Mouse (Mus musculus) small intestine, adult 2 months (tissue): ENCODE measurements at regions not wholly inside any gene's neighbourhood (a gene's known extent, or its start where the extent isn't known, plus 50 kb on each side); places are given as distances from the start of the nearest gene placed in this dataset.
"Not testable (repeated sequence)": the region's sequence is repeated elsewhere in the genome, so short reads cannot be mapped to it uniquely, and the experiment has no call there.

Experiments
- H3K27ac ChIP-seq: fragments of 200-500 bp; 2 replicates; pipeline ENCODE4 v1.5.1; 2012; ENCODE audit warnings: low read depth, low read length, control low read depth, inconsistent platforms; ENCODE audit not compliant: insufficient read depth
- H3K27me3 ChIP-seq: fragments of 200-500 bp; 2 replicates; pipeline ENCODE4 v1.6.1; 2012; ENCODE audit warnings: mild to moderate bottlenecking, moderate library complexity, low read length, inconsistent platforms; ENCODE audit not compliant: control insufficient read depth, insufficient read depth
- H3K36me3 ChIP-seq: fragments of 200-500 bp; 2 replicates; pipeline ENCODE4 v1.6.1; 2012; ENCODE audit warnings: mild to moderate bottlenecking, low read length, control low read depth, inconsistent platforms; ENCODE audit not compliant: control insufficient read depth, insufficient read depth
- H3K4me1 ChIP-seq: fragments of 200-500 bp; 2 replicates; pipeline ENCODE4 v1.6.1; 2012; ENCODE audit warnings: low read length, inconsistent platforms, mixed read lengths; ENCODE audit not compliant: control insufficient read depth, insufficient read depth, insufficient read length
- H3K4me3 ChIP-seq: fragments of 200-500 bp; 2 replicates; pipeline ENCODE4 v1.5.1; 2012; ENCODE audit warnings: low read depth, mild to moderate bottlenecking, control low read depth, inconsistent platforms, low read length, moderate library complexity
- CTCF ChIP-seq: fragments of 200-500 bp; IDR thresholded peaks from 2 replicates; pipeline ENCODE4 v1.5.1; 2012; ENCODE audit warnings: low read depth, mild to moderate bottlenecking, control low read depth, inconsistent platforms, low read length, moderate library complexity, mixed read lengths; ENCODE audit not compliant: insufficient replicate concordance, insufficient read length; ENCODE audit errors: extremely low read depth
- POLR2A ChIP-seq: fragments of 200-500 bp; IDR thresholded peaks from 2 replicates; pipeline ENCODE4 v1.6.1; 2012; ENCODE audit warnings: low read depth, mild to moderate bottlenecking, control low read depth, inconsistent platforms, low read length, moderate library complexity
- WGBS: fragments of 180-500 bp; shearing (Covaris S2); methylation state at CpG from one replicate; pipeline ENCODE4 v1.1.7; 2018; 5-methylcytosine and 5-hydroxymethylcytosine counted together

GRCm38 (mm10) chr4:124360578-124360908 lies 250.1 kb downstream of the 3100002H09Rik start:
- Histone ChIP-seq H3K27me3 (no peaks in the 10 kb centered on the region), H3K4me3 (no peak overlapping the region), H3K4me1 (0 out of 2 replicates have a peak, but pooled peaks cover 3% of the 10 kb centered on the region), H3K36me3 (no peaks in the 10 kb centered on the region), H3K27ac (no peak overlapping the region)
- TF ChIP-seq CTCF (no peak), POLR2A (no peak)
- WGBS: 74% methylated on average over 6 of the region's 6 CpGs

GRCm38 (mm10) chr4:124359707-124360577 lies 250.7 kb downstream of the 3100002H09Rik start:
- no peaks in the 10 kb centered on the region for H3K36me3 ChIP-seq
- WGBS: 52% methylated on average over 13 of the region's 13 CpGs
- H3K27ac ChIP-seq: no peak overlapping the region

GRCm38 (mm10) chr4:124358456-124358855 lies 252.1 kb downstream of the 3100002H09Rik start:
- not testable (repeated sequence) for H3K27ac ChIP-seq, H3K27me3 ChIP-seq, H3K36me3 ChIP-seq, H3K4me3 ChIP-seq, H3K4me1 ChIP-seq
- WGBS: 8% methylated on average over 3 of the region's 8 CpGs

More at GRCm38 (mm10) chr4:124359707-124360577, 250.7 kb downstream of the 3100002H09Rik start:
- 0 out of 2 replicates have a peak, but pooled peaks cover 3% of the 10 kb centered on the region for H3K4me1 ChIP-seq
- TF ChIP-seq POLR2A (no peak), CTCF (no peak)
- H3K4me3 ChIP-seq: no peak overlapping the region
- no peaks in the 10 kb centered on the region for H3K27me3 ChIP-seq

GRCm38 (mm10) chr4:124350361-124350760 lies 260.2 kb downstream of the 3100002H09Rik start:
- Histone ChIP-seq H3K27me3 (no peaks in the 10 kb centered on the region), H3K4me1 (peaks cover 5% of the 10 kb centered on the region; the same call in 1 of the 2 replicates), H3K27ac (no peak overlapping the region), H3K4me3 (no peak overlapping the region), H3K36me3 (no peaks in the 10 kb centered on the region)
- TF ChIP-seq CTCF (no peak), POLR2A (no peak)
- WGBS: 87% methylated on average over 3 of the region's 3 CpGs

- H3K36me3 ChIP-seq: no peaks in the 10 kb centered on the region
- H3K27ac ChIP-seq: no peak overlapping the region
- no peaks in the 10 kb centered on the region for H3K27me3 ChIP-seq
- 73% methylated on average over 15 of the region's 15 CpGs for WGBS
- TF ChIP-seq CTCF (no peak), POLR2A (no peak)
- peaks cover 5% of the 10 kb centered on the region; the same call in 1 of the 2 replicates for H3K4me1 ChIP-seq
- H3K4me3 ChIP-seq: no peak overlapping the region
Measured at GRCm38 (mm10) chr4:124349610-124350295, 260.9 kb downstream of the 3100002H09Rik start.

GRCm38 (mm10) chr4:124349055-124349454 lies 261.5 kb downstream of the 3100002H09Rik start:
- TF ChIP-seq CTCF: no peak
- no peak for TF ChIP-seq POLR2A
- no peaks in the 10 kb centered on the region for H3K36me3 ChIP-seq
- 54% methylated on average over 3 of the region's 3 CpGs for WGBS
- no peak overlapping the region for H3K4me3 ChIP-seq
- H3K27ac ChIP-seq: no peak overlapping the region
- no peaks in the 10 kb centered on the region for H3K27me3 ChIP-seq
- H3K4me1 ChIP-seq: peaks cover 5% of the 10 kb centered on the region; the same call in 1 of the 2 replicates

GRCm38 (mm10) chr4:124340073-124340472 lies 270.5 kb downstream of the 3100002H09Rik start:
- no peaks in the 10 kb centered on the region for H3K27me3 ChIP-seq
- H3K27ac ChIP-seq: no peak overlapping the region
- no peaks in the 10 kb centered on the region for H3K36me3 ChIP-seq
- no peak overlapping the region for H3K4me3 ChIP-seq
- 28% methylated on average over 7 of the region's 7 CpGs for WGBS
- no peaks in the 10 kb centered on the region for H3K4me1 ChIP-seq
- TF ChIP-seq POLR2A: no peak
- TF ChIP-seq CTCF: no peak
